Mouse (Mus musculus): ENCODE data around the gene 2700081O15Rik.

2700081O15Rik gene

GRCm38 (mm10) chr19:7445105-7445504 lies 27.7 kb downstream of the 2700081O15Rik start:
- H3K9me3 ChIP-seq (ENCODE audit: low read length): no peaks in the 10 kb centered on the region
- no peak for TF ChIP-seq NANOG (IDR thresholded peaks at IDR 0.05; ENCODE audit: borderline replicate concordance, low read length)
- no peak for TF ChIP-seq POU5F1 (IDR thresholded peaks at IDR 0.05; ENCODE audit: borderline replicate concordance, low read length)
- no peak for TF ChIP-seq CTCF (conservative IDR thresholded peaks at IDR 0.05; ENCODE audit: low read length)
- H3K27me3 ChIP-seq (ENCODE audit: insufficient read depth, low read length): no peaks in the 10 kb centered on the region
- peaks cover 4% of the 10 kb centered on the region; the same call in 1 of the 2 replicates for H3K36me3 ChIP-seq (ENCODE audit: insufficient read depth, low read length)
- no peak overlapping the region for H3K4me3 ChIP-seq (replicated peaks; ENCODE audit: low read length)
- H3K4me1 ChIP-seq (replicated peaks; ENCODE audit: low read depth, low read length): peaks cover 12% of the 10 kb centered on the region

DNA sequence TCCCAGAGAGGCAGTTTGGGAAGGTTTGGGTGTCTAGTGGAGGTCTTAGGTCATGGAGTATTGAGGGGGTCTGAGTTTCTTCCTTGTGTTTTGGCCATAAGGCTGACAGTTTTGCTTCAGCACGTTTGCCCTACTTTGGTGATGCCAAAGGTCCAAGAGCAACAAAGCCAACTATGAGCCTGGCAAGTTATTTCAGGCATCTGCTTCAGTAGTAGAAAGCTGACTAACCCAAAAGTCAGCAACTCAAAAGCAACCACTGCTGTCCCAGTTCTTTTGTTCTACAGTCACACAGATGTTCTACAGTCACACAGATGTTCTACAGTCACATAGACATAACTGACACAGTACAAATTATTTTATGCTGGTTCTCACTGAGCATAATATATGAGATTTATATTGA lies 28.2 kb downstream of the 2700081O15Rik start:
- no peak overlapping the region for H3K4me3 ChIP-seq (replicated peaks; ENCODE audit: low read length)
- peaks cover 11% of the 10 kb centered on the region for H3K4me1 ChIP-seq (replicated peaks; ENCODE audit: low read depth, low read length)
- H3K9me3 ChIP-seq (ENCODE audit: low read length): no peaks in the 10 kb centered on the region
- H3K36me3 ChIP-seq (ENCODE audit: insufficient read depth, low read length): peaks cover 2% of the 10 kb centered on the region; the same call in 1 of the 2 replicates
- TF ChIP-seq NANOG (IDR thresholded peaks at IDR 0.05; ENCODE audit: borderline replicate concordance, low read length): no peak
- TF ChIP-seq CTCF (conservative IDR thresholded peaks at IDR 0.05; ENCODE audit: low read length): no peak
- no peak for TF ChIP-seq POU5F1 (IDR thresholded peaks at IDR 0.05; ENCODE audit: borderline replicate concordance, low read length)
- no peaks in the 10 kb centered on the region for H3K27me3 ChIP-seq (ENCODE audit: insufficient read depth, low read length)

- no peak for TF ChIP-seq CTCF (conservative IDR thresholded peaks at IDR 0.05; ENCODE audit: low read length)
- no peak for TF ChIP-seq POU5F1 (IDR thresholded peaks at IDR 0.05; ENCODE audit: borderline replicate concordance, low read length)
- TF ChIP-seq NANOG (IDR thresholded peaks at IDR 0.05; ENCODE audit: borderline replicate concordance, low read length): no peak
- no peak overlapping the region for H3K4me3 ChIP-seq (replicated peaks; ENCODE audit: low read length)
Observed at GRCm38 (mm10) chr19:7456803-7457202, 39.4 kb downstream of the 2700081O15Rik start.

DNA sequence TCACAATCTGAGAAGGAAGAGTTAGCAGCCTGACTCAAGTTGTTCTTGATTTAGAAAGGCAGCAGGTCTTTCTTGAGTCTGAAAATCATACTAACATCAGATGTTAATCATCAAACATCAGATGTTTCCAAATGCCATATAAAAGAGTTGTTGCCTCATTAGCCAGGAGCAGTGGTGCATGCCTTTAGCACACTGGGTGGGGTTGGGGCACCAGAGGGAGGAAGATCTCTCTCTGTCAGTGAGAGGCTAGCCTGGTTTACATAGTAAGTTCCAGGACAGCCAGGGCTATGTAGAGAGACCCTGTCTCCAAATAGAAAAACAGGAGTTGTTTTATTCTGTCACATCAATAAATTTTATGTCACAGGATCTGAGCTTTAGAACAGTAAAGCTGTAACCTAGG lies 41.5 kb downstream of the 2700081O15Rik start:
- Histone ChIP-seq H3K4me3 (replicated peaks; ENCODE audit: low read length) (no peak overlapping the region), H3K27me3 (ENCODE audit: insufficient read depth, low read length) (no peaks in the 10 kb centered on the region), H3K9me3 (ENCODE audit: low read length) (peaks cover 3% of the 10 kb centered on the region; the same call in 1 of the 2 replicates), H3K36me3 (ENCODE audit: insufficient read depth, low read length) (peaks cover 37% of the 10 kb centered on the region), H3K4me1 (replicated peaks; ENCODE audit: low read depth, low read length) (peaks cover 9% of the 10 kb centered on the region)
- TF ChIP-seq NANOG (IDR thresholded peaks at IDR 0.05; ENCODE audit: borderline replicate concordance, low read length) (no peak), POU5F1 (IDR thresholded peaks at IDR 0.05; ENCODE audit: borderline replicate concordance, low read length) (no peak), CTCF (conservative IDR thresholded peaks at IDR 0.05; ENCODE audit: low read length) (no peak)

More at GRCm38 (mm10) chr19:7456803-7457202, 39.4 kb downstream of the 2700081O15Rik start:
- peaks cover 9% of the 10 kb centered on the region for H3K4me1 ChIP-seq (replicated peaks; ENCODE audit: low read depth, low read length)
- H3K27me3 ChIP-seq (ENCODE audit: insufficient read depth, low read length): no peaks in the 10 kb centered on the region
- H3K9me3 ChIP-seq (ENCODE audit: low read length): no peaks in the 10 kb centered on the region
- H3K36me3 ChIP-seq (ENCODE audit: insufficient read depth, low read length): peaks cover 32% of the 10 kb centered on the region

GRCm38 (mm10) chr19:7459370-7459769 lies 41.9 kb downstream of the 2700081O15Rik start:
- TF ChIP-seq CTCF (conservative IDR thresholded peaks at IDR 0.05; ENCODE audit: low read length) (no peak), NANOG (IDR thresholded peaks at IDR 0.05; ENCODE audit: borderline replicate concordance, low read length) (no peak), POU5F1 (IDR thresholded peaks at IDR 0.05; ENCODE audit: borderline replicate concordance, low read length) (no peak)
- peaks cover 37% of the 10 kb centered on the region for H3K36me3 ChIP-seq (ENCODE audit: insufficient read depth, low read length)
- no peaks in the 10 kb centered on the region for H3K27me3 ChIP-seq (ENCODE audit: insufficient read depth, low read length)
- H3K4me1 ChIP-seq (replicated peaks; ENCODE audit: low read depth, low read length): peaks cover 9% of the 10 kb centered on the region
- no peak overlapping the region for H3K4me3 ChIP-seq (replicated peaks; ENCODE audit: low read length)
- H3K9me3 ChIP-seq (ENCODE audit: low read length): peaks cover 3% of the 10 kb centered on the region; the same call in 1 of the 2 replicates

- no peaks in the 10 kb centered on the region for H3K9me3 ChIP-seq (ENCODE audit: low read length)
- no peak overlapping the region for H3K4me3 ChIP-seq (replicated peaks; ENCODE audit: low read length)
- no peak for TF ChIP-seq POU5F1 (IDR thresholded peaks at IDR 0.05; ENCODE audit: borderline replicate concordance, low read length)
- TF ChIP-seq NANOG (IDR thresholded peaks at IDR 0.05; ENCODE audit: borderline replicate concordance, low read length): no peak
- TF ChIP-seq CTCF (conservative IDR thresholded peaks at IDR 0.05; ENCODE audit: low read length): no peak
- H3K4me1 ChIP-seq (replicated peaks; ENCODE audit: low read depth, low read length): no peaks in the 10 kb centered on the region
- no peaks in the 10 kb centered on the region for H3K27me3 ChIP-seq (ENCODE audit: insufficient read depth, low read length)
- peaks cover 41% of the 10 kb centered on the region for H3K36me3 ChIP-seq (ENCODE audit: insufficient read depth, low read length)
Observed at GRCm38 (mm10) chr19:7467915-7468314, 50.5 kb downstream of the 2700081O15Rik start.

GRCm38 (mm10) chr19:7470643-7471042 lies 53.2 kb downstream of the 2700081O15Rik start:
- TF ChIP-seq NANOG (IDR thresholded peaks at IDR 0.05; ENCODE audit: borderline replicate concordance, low read length): no peak
- TF ChIP-seq POU5F1 (IDR thresholded peaks at IDR 0.05; ENCODE audit: borderline replicate concordance, low read length): no peak
- no peak for TF ChIP-seq CTCF (conservative IDR thresholded peaks at IDR 0.05; ENCODE audit: low read length)
- H3K9me3 ChIP-seq (ENCODE audit: low read length): no peaks in the 10 kb centered on the region
- H3K4me3 ChIP-seq (replicated peaks; ENCODE audit: low read length): no peak overlapping the region
- H3K4me1 ChIP-seq (replicated peaks; ENCODE audit: low read depth, low read length): no peaks in the 10 kb centered on the region
- peaks cover 54% of the 10 kb centered on the region for H3K36me3 ChIP-seq (ENCODE audit: insufficient read depth, low read length)
- H3K27me3 ChIP-seq (ENCODE audit: insufficient read depth, low read length): no peaks in the 10 kb centered on the region
